Mouse (Mus musculus) midbrain, embryonic 11.5 days (tissue): ENCODE results near the gene St6galnac3. TPM values are rescaled to one million over a fixed set of nuclear protein-coding genes. Genes with fewer than 3 reads are reported as not detected.

Experiments
- ATAC-seq: fragments of 200-750 bp; cut with Nextera tagmentation; 2 replicates; pipeline ENCODE4 v1.8.0; 2017; ENCODE audit warnings: moderate TSS enrichment, moderate library complexity; ENCODE audit not compliant: low FRiP score
- DNase-seq: peaks from one replicate; pipeline ENCODE4 v3.0.0; 2015; ENCODE audit warnings: low spot score; ENCODE audit errors: missing footprints
- H3K27ac ChIP-seq: fragments of 300-500 bp; sonication (generic); 2 replicates; pipeline ENCODE4 v1.5.1; 2014; ENCODE audit warnings: low read depth, low read length
- H3K27me3 ChIP-seq: fragments of 300-500 bp; sonication (generic); 2 replicates; pipeline ENCODE4 v1.6.1; 2014; ENCODE audit warnings: mild to moderate bottlenecking, low read length, moderate library complexity, mixed read lengths; ENCODE audit not compliant: control insufficient read depth, insufficient read depth
- H3K36me3 ChIP-seq: fragments of 300-500 bp; sonication (generic); 2 replicates; pipeline ENCODE4 v1.6.1; 2014; ENCODE audit warnings: mild to moderate bottlenecking, low read length, moderate library complexity, mixed read lengths; ENCODE audit not compliant: control insufficient read depth, insufficient read depth
- H3K4me1 ChIP-seq: fragments of 300-500 bp; sonication (generic); 2 replicates; pipeline ENCODE4 v1.6.1; 2014; ENCODE audit warnings: low read length; ENCODE audit not compliant: control insufficient read depth, insufficient read depth
- H3K4me2 ChIP-seq: fragments of 300-500 bp; sonication (generic); 2 replicates; pipeline ENCODE4 v1.6.1; 2014; ENCODE audit warnings: mild to moderate bottlenecking, moderate library complexity
- H3K4me3 ChIP-seq: fragments of 300-500 bp; sonication (generic); 2 replicates; pipeline ENCODE4 v1.5.1; 2014; ENCODE audit warnings: low read depth, low read length
- H3K9ac ChIP-seq: fragments of 300-500 bp; sonication (generic); 2 replicates; pipeline ENCODE4 v1.6.1; 2014; ENCODE audit warnings: low read length
- H3K9me3 ChIP-seq: fragments of 300-500 bp; sonication (generic); 2 replicates; pipeline ENCODE4 v1.6.1; 2016; ENCODE audit warnings: low read length; ENCODE audit not compliant: control insufficient read depth
- WGBS: fragments of 180-500 bp; shearing (Covaris S2); extraction: QIAGEN DNeasy Blood & Tissue Kit; methylation state at CpG from one replicate; pipeline ENCODE4 v1.1.7; 2014; 5-methylcytosine and 5-hydroxymethylcytosine counted together
- polyA plus RNA-seq: library from polyadenylated mRNA; unstranded; fragments of >200 nt; fragmentation: Nextera tagmentation; extraction: Ambion mirVana; gene quantifications from 2 replicates; pipeline ENCODE4 v1.2.1, GENCODE M21; 2014

St6galnac3 gene
- polyA plus RNA-seq, 1 experiment from 2014 or later: 35.7 TPM

GRCm38 (mm10) chr3:153738421-153738820 is 13.4 kb upstream of the St6galnac3 start:
- H3K4me1 ChIP-seq: no peaks in the 10 kb centered on the region
- DNase-seq: no peak

GRCm38 (mm10) chr3:153736756-153737280 is 11.8 kb upstream of the St6galnac3 start:
- no peaks in the 10 kb centered on the region for H3K4me1 ChIP-seq
- no peak overlapping the region for H3K9ac ChIP-seq
- no peak overlapping the region for H3K4me2 ChIP-seq
- H3K4me3 ChIP-seq: no peak overlapping the region
- no peaks in the 10 kb centered on the region for H3K27me3 ChIP-seq
- H3K9me3 ChIP-seq: no peaks in the 10 kb centered on the region
- 80% methylated on average over 16 of the region's 16 CpGs for WGBS
- no peak overlapping the region for H3K27ac ChIP-seq
- DNase-seq (peak; percentile 75), ATAC-seq (no peak)
- H3K36me3 ChIP-seq: no peaks in the 10 kb centered on the region

More at GRCm38 (mm10) chr3:153738421-153738820, 13.4 kb upstream of the St6galnac3 start:
- no peak overlapping the region for H3K4me2 ChIP-seq
- no peaks in the 10 kb centered on the region for H3K36me3 ChIP-seq
- peak; percentile 50; the same call in 1 of the 2 replicates for ATAC-seq
- H3K9me3 ChIP-seq: no peaks in the 10 kb centered on the region
- no peak overlapping the region for H3K4me3 ChIP-seq
- H3K9ac ChIP-seq: no peak overlapping the region
- no peaks in the 10 kb centered on the region for H3K27me3 ChIP-seq
- WGBS: 48% methylated on average over 10 of the region's 10 CpGs
- no peak overlapping the region for H3K27ac ChIP-seq

- H3K4me1 ChIP-seq: no peaks in the 10 kb centered on the region
- DNase-seq: peak; percentile 73
- H3K9ac ChIP-seq: no peak overlapping the region
- no peaks in the 10 kb centered on the region for H3K27me3 ChIP-seq
- ATAC-seq: no peak
- WGBS: 80% methylated on average over 13 of the region's 13 CpGs
- no peak overlapping the region for H3K4me3 ChIP-seq
- no peak overlapping the region for H3K27ac ChIP-seq
- no peak overlapping the region for H3K4me2 ChIP-seq
- no peaks in the 10 kb centered on the region for H3K9me3 ChIP-seq
- no peaks in the 10 kb centered on the region for H3K36me3 ChIP-seq
Measured at GRCm38 (mm10) chr3:153735796-153736549, 11.0 kb upstream of the St6galnac3 start.

GRCm38 (mm10) chr3:153734741-153735140 is 9.8 kb upstream of the St6galnac3 start:
- no peak overlapping the region for H3K4me2 ChIP-seq
- no peaks in the 10 kb centered on the region for H3K27me3 ChIP-seq
- peak; percentile 66 for DNase-seq
- H3K9ac ChIP-seq: no peak overlapping the region
- no peaks in the 10 kb centered on the region for H3K9me3 ChIP-seq
- no peaks in the 10 kb centered on the region for H3K4me1 ChIP-seq
- no peak for ATAC-seq
- H3K36me3 ChIP-seq: no peaks in the 10 kb centered on the region
- 72% methylated on average over 10 of the region's 10 CpGs for WGBS
- no peak overlapping the region for H3K27ac ChIP-seq
- no peak overlapping the region for H3K4me3 ChIP-seq

GRCm38 (mm10) chr3:153733364-153734159 is 8.6 kb upstream of the St6galnac3 start:
- H3K27me3 ChIP-seq: no peaks in the 10 kb centered on the region
- no peak overlapping the region for H3K4me2 ChIP-seq
- ATAC-seq (no peak), DNase-seq (peak; percentile 62)
- WGBS: 87% methylated on average over 4 of the region's 4 CpGs
- no peaks in the 10 kb centered on the region for H3K4me1 ChIP-seq
- no peaks in the 10 kb centered on the region for H3K9me3 ChIP-seq
- H3K9ac ChIP-seq: no peak overlapping the region
- no peaks in the 10 kb centered on the region for H3K36me3 ChIP-seq
- H3K27ac ChIP-seq: no peak overlapping the region
- H3K4me3 ChIP-seq: no peak overlapping the region

GRCm38 (mm10) chr3:153732749-153733148 is 7.8 kb upstream of the St6galnac3 start:
- H3K27me3 ChIP-seq: no peaks in the 10 kb centered on the region
- no peaks in the 10 kb centered on the region for H3K36me3 ChIP-seq
- 39% methylated on average over 6 of the region's 6 CpGs for WGBS
- no peak overlapping the region for H3K4me2 ChIP-seq
- no peaks in the 10 kb centered on the region for H3K4me1 ChIP-seq
- H3K4me3 ChIP-seq: no peak overlapping the region
- DNase-seq: no peak
- no peak overlapping the region for H3K27ac ChIP-seq
- ATAC-seq: no peak
- no peak overlapping the region for H3K9ac ChIP-seq
- H3K9me3 ChIP-seq: no peaks in the 10 kb centered on the region

GRCm38 (mm10) chr3:153732035-153732434 is 7.1 kb upstream of the St6galnac3 start:
- H3K27me3 ChIP-seq: no peaks in the 10 kb centered on the region
- ATAC-seq: no peak
- H3K9me3 ChIP-seq: no peaks in the 10 kb centered on the region
- no peak overlapping the region for H3K4me2 ChIP-seq
- H3K4me1 ChIP-seq: no peaks in the 10 kb centered on the region
- no peak overlapping the region for H3K27ac ChIP-seq
- peak; percentile 62 for DNase-seq
- H3K36me3 ChIP-seq: no peaks in the 10 kb centered on the region
- H3K4me3 ChIP-seq: no peak overlapping the region
- H3K9ac ChIP-seq: no peak overlapping the region
- WGBS: 85% methylated on average over 6 of the region's 6 CpGs

GRCm38 (mm10) chr3:153728577-153728976 is 3.6 kb upstream of the St6galnac3 start:
- no peak for ATAC-seq

More at GRCm38 (mm10) chr3:153728577-153728976, 3.6 kb upstream of the St6galnac3 start:
- Histone ChIP-seq H3K4me3 (no peak overlapping the region), H3K4me2 (no peak overlapping the region), H3K9me3 (no peaks in the 10 kb centered on the region), H3K36me3 (no peaks in the 10 kb centered on the region), H3K27me3 (0 out of 2 replicates have a peak, but pooled peaks cover 2% of the 10 kb centered on the region), H3K9ac (no peak overlapping the region), H3K27ac (no peak overlapping the region), H3K4me1 (peaks cover 7% of the 10 kb centered on the region)
- no peak for DNase-seq
